Mouse (Mus musculus): ENCODE data around the gene Ntf5.

Gene Ntf5

DNA sequence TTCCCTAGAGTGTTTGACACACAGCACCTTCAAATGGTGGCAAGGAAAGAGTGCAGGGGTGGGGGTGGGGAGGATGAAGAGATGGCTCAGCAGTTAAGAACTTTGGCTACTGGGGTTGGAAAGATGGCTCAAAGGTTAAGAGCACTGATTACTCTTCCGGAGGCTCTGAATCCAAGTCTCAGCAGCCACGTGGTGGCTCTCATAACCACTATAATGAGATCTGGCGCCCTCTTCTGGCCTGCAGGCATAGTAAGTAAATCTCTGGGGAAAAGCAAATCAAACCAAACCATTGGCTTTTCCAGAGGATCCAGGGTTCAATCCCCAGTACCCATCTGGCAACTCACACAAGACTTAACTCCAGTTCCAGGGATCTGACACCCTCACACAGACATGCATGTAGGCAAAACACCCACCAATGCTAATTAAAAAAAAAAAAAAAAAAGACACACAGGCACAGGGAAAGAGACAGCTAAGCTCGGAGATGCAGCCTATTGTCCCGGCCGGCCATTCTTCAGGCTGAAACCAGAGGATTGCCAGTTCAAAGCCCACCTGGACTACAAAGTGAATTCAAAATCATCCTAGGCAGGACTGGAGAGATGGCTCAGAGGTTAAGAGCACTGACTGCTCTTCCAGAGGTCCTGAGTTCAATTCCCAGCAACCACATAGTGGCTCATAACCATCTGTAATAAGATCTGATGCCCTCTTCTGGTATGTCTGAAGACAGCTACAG, 9.8 kb upstream of the Ntf5 start:
- DNase-seq (ENCODE audit: low read depth) = peak; percentile 67

DNA sequence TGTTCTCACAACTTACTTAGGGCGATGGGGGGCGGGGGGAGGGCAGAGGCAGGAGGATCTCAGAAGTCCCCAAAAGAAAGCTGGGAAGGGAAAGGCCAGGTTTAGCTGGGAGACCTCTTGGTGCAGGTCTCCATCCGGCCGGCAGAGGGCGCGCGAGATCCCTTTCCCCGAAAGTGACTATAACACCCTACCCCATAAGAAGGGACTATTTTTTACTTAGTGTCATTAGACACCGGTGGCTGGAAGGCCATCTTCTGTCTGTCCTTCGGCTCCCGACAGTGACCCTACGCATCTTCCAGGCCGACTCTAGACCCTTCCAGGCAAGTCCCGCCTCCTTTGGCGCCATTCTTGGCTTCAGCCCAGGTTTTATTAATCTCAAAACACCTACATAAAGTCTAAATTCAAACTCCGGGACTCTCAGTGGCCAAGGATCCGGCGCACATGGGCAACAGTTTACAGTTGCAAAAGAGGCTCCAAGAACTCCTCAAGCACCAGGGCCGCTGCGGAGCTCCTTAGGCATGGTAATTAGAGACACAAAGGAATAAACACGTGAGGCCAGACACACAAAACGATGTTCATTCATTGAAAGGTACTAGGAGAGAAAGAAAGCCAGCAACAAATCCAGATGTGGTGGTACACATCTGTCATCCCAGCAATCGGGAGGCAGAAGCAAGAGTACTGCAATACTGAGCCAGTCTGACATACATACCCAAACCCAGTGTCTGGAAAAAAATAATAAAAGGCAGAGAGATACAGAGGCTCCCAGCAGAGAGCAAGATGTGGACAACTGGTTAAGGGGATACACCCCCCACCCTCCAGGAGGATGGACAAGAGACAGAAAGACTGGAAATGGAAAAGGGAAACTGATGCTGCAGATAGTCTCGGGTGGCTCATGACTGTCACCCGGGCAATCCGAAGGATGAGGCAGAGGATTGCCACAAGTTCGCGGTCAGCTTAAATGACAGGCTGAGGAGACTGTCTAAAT, 8.1 kb upstream of the Ntf5 start, which contains the start of gene Kcna7:
TSS of gene Kcna7 (plus strand) at position 563 of the 985 bp plus-strand sequence.
- DNase-seq (ENCODE audit: low read depth) = no peak

DNA sequence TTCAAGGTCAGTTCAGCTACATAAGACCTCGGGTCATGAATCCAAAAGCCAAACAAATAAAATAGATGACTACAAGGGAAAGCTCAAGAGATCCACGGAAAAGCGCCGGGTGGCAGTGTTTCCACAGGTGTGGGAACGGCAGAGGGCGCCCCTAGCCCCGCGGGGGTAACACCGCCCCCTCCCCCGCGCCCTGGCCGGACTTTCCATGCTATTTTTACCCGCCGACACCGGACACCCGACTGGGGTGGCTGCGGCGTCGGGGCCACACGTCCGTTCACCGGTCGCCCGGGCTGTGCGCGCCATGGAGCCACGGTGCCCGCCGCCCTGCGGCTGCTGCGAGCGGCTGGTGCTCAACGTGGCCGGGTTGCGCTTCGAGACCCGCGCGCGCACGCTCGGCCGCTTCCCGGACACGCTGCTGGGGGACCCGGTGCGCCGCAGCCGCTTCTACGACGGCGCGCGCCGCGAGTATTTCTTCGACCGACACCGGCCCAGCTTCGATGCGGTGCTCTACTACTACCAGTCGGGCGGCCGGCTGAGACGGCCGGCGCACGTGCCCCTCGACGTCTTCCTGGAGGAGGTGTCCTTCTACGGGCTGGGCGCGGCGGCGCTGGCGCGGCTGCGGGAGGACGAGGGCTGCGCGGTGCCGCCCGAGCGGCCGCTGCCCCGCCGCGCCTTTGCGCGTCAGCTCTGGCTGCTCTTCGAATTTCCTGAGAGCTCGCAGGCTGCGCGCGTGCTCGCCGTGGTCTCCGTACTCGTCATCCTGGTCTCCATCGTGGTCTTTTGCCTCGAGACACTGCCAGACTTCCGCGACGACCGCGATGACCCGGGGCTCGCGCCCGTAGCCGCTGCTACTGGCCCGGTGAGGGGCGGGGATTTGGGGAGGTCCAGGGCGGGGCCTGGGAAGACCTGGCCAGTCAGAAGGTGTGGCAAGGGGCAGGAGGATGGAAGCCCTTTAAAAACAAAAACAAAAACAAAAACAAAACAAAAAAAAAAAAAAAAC, 7.0 kb upstream of the Ntf5 start:
- no peak for DNase-seq (ENCODE audit: low read depth)

DNA sequence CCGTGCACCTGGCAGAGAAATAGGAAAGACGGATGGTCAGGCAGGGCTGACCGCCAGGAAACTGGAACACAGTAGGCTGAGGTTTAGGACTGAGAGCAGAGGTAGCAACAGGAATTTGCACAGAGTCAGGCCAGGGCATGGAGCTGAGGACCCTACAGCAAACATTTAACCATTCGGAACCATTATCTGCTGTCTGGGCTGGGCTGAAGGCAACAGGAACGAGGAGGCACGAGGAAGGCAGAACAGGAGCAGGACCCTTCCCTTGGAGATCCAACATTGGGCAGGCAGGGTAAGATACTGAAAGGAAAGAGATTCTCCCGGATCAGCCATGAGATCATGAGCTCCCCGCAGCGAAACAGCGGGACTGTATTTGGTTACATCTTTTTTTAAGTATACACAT, 5.7 kb upstream of the Ntf5 start:
- DNase-seq (ENCODE audit: low read depth) = no peak

DNA sequence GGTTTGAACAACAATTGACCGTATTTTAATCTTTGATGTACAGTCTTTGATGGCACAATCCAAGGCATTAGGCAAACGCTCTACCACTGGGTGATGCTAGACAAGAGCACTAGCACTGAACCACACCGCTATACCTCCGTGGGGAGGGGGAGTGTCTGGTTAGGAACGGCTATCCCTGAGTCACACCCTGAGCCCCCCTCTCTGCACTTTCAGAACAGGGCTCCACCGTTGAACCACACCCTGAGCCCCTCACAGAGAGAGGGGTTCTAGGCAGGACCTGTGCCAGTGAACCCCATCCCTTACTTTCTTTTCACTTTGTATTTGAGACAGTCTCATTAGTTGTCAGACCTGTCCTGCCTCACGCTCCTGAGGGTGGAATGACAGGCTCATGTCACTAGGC, 5.1 kb upstream of the Ntf5 start:
- DNase-seq (ENCODE audit: low read depth) = no peak

DNA sequence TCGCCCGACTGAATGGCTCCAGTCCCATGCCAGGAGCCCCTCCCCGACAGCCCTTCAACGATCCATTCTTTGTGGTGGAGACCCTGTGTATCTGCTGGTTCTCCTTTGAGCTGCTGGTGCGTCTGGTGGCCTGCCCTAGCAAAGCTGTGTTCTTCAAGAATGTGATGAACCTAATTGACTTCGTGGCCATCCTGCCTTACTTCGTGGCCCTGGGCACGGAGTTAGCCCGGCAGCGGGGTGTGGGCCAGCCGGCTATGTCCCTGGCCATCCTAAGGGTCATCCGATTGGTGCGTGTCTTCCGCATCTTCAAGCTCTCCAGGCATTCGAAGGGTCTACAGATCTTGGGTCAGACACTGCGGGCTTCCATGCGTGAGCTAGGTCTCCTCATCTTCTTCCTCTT, 4.5 kb upstream of the Ntf5 start:
- DNase-seq (ENCODE audit: low read depth) = no peak

DNA sequence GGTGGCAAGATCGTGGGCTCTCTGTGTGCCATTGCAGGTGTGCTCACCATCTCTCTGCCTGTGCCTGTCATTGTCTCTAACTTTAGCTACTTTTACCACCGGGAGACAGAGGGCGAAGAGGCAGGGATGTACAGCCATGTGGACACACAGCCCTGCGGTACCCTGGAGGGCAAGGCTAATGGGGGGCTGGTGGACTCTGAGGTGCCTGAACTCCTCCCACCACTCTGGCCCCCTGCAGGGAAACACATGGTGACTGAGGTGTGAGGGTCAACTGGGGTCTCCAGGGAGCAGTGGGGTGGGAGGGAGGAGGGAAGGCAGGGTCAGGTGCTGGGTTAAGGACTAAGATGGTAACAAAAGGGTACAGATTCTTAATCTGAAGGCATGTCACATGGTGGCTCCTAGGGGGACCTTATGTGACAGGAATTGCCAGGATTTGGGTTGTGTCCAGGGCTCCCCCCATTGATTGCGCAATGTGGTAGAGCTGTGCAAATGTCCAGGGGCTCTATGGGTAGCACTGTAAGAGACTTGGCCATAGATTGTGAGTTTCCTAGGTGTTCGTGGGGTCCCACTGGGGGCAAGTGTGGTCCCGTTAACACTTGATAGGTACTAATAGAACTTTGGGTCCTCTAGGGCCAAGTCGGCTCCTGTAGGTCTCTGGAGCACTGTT, 3.9 kb upstream of the Ntf5 start:
- DNase-seq (ENCODE audit: low read depth) = no peak

DNA sequence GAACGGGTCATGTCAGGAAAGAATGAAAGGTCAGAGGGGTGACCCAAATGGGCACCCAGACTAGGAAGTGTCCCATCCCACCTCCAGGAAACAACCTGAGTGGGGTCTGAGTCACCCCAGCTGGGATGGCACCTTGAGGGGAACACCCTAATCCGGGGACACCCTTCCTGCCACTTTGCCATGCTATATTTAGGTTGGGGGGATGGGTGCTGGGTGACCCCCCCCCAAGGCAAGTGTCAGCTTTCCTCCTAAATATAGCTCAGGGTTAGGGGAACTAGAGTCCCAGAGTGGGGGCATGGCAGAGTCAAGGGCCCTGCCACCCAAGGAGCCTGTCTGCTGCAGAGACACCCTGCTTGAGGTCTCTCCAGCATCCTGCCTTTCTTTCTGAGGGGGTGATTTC, 1.1 kb upstream of the Ntf5 start:
- DNase-seq (ENCODE audit: low read depth) = no peak

DNA sequence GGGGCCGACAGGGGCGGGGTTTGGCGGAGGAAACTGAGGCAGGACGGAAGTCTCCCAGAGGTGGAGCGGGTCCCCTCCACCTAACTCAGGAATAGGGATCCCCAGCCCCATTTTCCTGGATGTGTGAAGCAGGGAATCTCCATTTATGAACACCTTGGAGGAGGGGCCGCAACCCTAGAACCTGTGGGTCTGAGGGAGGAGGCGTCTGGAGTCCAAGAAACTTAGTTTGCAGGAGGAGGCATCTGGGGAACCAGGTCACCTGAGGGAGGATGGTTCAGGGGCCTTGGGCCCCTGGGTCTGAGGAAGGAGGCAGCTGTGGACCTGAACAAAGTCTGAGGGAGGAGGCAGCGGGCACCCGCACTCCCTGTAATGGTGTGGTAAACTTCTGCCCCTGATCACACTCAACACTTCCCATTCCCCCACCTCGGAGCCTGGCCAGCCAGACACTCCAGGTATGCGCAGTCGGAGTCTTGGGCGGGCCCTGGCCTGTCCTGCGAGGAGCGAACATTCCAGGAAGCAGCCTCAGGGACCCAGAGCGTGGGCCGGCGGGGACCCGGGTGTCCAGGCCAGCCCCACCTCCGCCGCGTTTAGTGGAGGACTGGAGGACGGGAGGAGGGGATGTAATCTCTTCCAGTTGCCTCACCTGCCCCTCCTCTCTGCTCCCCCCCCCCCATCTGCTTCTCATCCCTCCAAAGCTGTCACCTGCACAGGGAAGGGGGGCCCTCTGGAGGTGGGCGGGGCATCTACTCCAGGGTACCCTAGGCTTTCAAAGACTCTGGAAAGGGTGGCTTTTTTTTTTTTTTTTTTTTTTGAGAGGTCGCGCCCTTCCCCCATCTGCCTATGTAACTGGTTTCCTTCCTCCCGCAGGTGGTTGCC, 607 bp downstream of the Ntf5 start:
- DNase-seq (ENCODE audit: low read depth) = no peak

DNA sequence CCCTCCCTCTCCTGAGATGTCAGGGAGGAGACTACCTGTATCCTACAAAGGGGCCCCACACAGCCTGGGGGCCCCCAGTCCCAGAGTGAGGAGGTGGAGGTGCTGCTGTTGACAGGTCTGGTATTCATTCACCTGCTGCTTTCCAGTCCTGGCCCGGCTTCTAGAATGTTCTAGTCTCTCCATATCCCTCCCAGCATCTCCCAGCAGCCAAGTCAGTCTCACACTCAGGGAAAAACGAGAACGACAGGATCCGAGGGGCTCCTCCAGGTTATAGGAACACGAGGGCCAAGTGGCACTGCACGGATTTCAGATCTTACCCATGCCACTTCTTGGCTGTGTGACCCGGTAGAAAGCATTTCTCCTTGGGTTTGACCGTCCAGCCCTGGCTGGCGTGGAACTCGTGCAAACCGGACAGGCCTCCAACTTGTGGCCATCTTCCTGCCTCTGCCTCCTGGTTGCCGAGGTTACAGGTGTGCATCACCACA, 1.3 kb downstream of the Ntf5 start:
- DNase-seq (ENCODE audit: low read depth) = no peak

DNA sequence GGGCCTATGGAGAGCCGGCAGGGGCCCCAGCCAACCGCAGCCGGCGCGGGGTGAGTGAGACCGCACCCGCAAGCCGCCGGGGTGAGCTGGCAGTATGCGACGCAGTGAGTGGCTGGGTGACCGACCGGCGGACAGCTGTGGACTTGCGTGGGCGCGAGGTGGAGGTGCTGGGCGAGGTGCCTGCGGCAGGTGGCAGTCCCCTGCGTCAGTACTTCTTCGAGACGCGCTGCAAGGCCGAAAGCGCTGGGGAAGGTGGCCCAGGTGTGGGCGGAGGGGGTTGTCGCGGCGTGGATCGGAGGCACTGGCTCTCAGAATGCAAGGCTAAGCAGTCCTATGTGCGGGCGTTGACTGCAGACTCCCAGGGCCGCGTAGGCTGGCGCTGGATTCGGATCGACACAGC, 2.1 kb downstream of the Ntf5 start:
- no peak for DNase-seq (ENCODE audit: low read depth)

DNA sequence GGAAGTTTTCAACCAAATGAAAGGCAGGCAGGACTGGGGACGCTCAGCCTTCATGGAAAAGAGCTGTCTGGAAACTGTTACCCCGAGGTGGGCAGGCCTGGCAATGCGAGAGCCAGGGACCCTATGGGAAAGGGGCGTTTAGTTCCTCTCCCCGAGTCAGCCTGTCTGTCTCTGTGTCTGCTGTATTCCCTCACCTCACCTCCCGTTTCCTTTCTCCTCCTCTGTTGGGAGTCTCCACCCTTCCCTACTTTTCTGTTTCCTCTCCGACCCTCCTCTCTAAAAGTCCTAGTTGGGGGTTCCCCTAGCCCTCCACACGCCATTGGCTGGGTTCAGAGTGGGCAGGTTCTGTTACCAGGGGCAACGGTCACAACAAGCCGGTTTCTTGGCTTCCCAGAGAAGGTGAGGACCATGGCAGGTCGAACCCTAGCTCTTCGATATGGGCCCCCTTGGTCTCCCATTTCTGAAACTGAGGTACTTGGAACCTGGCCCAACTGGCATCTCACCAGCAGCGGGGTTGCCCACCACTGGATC, 4.5 kb downstream of the Ntf5 start:
- DNase-seq (ENCODE audit: low read depth) = no peak

DNA sequence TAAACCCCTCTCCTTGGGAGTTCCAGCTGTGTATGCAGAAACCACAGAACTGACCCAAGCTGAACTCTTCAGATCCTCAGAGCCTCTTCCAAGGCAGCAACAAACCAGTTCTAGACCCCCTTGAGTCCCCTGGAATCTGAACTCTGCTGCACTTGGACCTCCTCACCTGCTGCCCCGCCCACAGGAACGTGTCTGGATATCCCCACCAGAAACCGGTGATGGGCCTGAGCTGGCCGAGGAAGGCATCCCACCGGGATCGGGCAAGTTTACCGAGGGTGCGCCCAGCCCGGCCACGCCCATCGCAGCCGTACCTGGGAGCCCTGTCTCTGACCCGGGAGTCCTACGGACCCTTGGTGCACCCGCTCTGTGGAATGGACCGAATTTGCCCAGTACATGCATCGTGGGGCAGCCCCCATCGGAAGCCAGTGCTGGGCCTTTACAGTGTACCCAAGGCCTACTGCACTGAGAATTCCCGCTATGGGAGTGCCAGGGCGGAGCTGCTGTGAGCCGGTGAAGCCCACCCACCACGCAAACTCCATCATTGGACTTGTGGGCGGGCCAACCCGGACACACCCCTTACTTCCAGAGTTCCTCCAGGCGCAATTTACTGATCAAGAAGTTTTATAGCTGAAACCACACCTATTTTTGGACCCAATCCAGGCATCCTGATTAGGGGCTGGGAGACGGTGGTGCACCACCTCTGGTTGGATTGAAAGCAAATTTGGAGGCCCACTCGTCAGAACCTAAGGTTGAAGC, 6.5 kb downstream of the Ntf5 start:
- DNase-seq (ENCODE audit: low read depth) = no peak

DNA sequence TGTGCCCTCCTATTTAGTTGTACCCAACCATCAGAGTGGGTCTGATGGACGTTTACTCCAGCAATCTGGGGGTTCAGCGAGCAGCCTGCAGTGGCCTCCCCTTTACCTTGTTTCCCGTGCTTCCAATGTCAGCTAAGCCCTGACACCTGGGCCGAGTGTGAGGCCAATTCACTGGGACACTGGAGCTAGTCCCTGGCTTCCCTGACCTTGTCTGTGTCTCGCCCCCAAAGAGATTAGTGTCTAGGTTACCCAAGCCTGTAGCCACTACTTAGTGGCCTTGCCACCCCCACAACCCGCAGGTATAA, 7.1 kb downstream of the Ntf5 start, which contains the start of gene Lhb:
TSS of gene Lhb (plus strand) at position 206 of the 305 bp plus-strand sequence.
- DNase-seq (ENCODE audit: low read depth) = no peak

DNA sequence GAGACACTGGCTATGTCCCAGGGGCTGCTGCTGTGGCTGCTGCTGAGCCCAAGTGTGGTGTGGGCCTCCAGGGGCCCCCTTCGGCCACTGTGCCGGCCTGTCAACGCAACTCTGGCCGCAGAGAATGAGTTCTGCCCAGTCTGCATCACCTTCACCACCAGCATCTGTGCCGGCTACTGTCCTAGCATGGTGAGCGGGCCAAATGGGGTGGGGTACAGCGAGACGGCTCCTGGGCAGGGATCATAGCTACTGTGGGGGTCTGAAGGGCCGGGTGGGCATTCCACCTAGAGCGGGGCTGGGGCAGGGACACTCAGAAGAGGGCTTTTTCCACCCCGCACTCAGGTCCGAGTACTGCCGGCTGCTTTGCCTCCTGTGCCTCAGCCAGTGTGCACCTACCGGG, 7.7 kb downstream of the Ntf5 start:
- DNase-seq (ENCODE audit: low read depth) = no peak

DNA sequence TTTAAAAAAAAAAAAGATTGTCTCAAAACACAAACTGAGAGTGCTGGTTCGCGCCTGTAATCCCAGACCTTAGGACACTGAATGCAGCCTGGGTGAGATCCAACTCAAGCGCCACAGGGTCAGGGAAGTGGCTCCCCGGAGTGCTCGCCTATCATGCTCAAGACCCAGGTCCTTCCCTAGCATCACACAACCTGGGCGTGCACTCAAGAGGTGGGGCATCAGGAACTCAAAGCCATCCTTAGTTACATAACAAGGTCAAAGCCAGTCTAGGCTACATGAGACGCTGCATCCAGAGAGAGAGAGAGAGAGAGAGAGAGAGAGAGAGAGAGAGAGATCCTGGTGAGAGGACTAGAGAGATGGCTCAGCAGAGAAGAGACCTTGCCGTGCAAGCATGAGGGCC, 13.1 kb downstream of the Ntf5 start:
- DNase-seq (ENCODE audit: low read depth) = no peak

DNA sequence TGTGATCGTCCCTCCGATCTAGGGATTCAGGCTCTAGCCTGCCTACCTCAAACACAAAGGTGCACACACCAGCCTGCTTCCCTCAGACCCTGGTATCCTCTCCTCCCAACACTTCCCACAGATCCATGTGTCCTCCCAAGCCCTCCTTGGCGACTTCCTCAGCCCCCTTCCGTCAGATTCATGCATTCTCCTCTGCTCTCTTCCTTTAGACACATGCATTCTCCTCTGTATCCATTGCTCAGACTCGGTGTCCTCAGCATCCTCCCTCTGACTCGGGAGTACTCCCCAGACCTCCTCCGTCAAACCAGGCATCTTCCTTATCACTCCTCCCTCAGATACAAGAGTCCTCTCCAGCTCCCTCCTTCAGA, 20.3 kb downstream of the Ntf5 start:
- no peak for DNase-seq (ENCODE audit: low read depth)

DNA sequence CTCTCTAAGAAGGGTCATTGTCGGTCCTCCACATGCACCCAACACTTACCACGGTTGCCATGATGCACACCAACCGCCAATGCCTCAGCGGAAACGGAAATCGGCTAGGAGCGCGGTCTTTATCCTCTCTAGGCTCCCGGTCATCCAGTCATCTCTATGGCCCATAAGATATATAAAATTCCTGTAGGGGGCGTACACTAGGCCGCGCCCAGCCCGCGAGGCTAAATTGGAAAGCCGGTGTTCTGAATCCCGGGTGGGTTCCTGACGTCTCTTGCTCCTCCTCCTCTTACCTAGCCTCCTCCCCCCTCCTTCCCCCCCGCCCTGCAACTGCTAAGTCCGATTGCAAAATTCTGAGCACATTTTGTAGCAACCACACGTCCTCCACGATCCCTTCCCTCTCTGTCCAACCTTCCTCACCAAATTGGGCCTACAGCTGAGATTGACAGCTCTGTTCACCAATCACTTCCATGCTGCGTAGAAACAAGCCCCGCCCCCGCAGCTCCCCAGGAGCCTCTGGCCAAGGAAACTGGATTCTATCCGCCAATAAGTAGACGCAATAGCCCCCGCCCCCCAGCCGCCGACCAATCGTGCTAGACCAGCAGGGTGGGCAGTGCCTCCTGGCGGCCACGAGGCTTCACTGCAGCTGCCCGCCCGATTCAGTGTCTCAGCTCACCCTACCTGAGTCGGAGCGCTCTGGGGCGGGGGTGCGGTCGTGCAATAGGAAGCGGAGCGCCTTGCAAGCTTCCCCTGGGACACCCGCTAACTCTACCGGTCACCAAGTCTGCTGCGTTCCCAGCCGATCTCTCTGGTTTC, 20.9 kb downstream of the Ntf5 start, which contains the start of gene Gys1:
TSS of gene Gys1 (plus strand) at position 642 of the 813 bp plus-strand sequence.
- peak; percentile 99 for DNase-seq (ENCODE audit: low read depth)
